Mouse (Mus musculus): ENCODE measurements around the gene Mrm3. TPM values are rescaled to one million over a fixed set of nuclear protein-coding genes. Genes with fewer than 3 reads are reported as not detected.

The Mrm3 gene
- polyA plus RNA-seq, 1 experiment from 2014 or later: 21.6 TPM

DNA sequence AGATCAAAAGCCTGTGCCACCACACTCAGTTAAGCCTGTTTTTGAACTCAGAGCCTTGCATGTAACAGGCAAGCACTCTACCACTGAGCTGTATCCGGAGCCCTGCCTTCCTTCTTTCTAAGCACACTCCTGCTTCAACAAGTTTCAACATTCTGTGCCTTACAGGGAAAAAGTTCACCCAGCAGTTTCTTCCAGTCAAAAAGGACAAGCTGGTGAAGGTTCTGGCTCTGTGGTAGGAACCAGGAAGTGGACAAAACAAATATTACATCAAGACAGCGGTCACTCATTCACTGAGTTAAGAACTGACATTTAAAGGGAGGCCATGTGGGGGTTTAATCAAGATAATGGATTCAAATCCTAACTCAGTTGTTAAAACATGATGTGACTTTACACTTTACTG is 28.5 kb upstream of the Mrm3 start:
- H3K4me2 ChIP-seq (ENCODE audit: low read length): no peak overlapping the region
- H3K27me3 ChIP-seq (replicated peaks; ENCODE audit: control insufficient read depth, insufficient read depth, low read length): no peaks in the 10 kb centered on the region
- no peak overlapping the region for H3K27ac ChIP-seq (ENCODE audit: low read depth, low read length)
- ATAC-seq: no peak
- H3K9ac ChIP-seq (ENCODE audit: low read length): no peak overlapping the region
- DNase-seq (ENCODE audit: low spot score): no peak
- no peak overlapping the region for H3K4me3 ChIP-seq (ENCODE audit: low read depth, low read length)
- H3K4me1 ChIP-seq (ENCODE audit: control insufficient read depth, insufficient read depth, low read length): peaks cover 5% of the 10 kb centered on the region; the same call in 1 of the 2 replicates
- no peaks in the 10 kb centered on the region for H3K9me3 ChIP-seq (replicated peaks; ENCODE audit: control insufficient read depth, low read length)
- H3K36me3 ChIP-seq (ENCODE audit: control insufficient read depth, insufficient read depth, low read length): peaks cover 33% of the 10 kb centered on the region
- WGBS: 94% methylated on average over 2 of the region's 2 CpGs

DNA sequence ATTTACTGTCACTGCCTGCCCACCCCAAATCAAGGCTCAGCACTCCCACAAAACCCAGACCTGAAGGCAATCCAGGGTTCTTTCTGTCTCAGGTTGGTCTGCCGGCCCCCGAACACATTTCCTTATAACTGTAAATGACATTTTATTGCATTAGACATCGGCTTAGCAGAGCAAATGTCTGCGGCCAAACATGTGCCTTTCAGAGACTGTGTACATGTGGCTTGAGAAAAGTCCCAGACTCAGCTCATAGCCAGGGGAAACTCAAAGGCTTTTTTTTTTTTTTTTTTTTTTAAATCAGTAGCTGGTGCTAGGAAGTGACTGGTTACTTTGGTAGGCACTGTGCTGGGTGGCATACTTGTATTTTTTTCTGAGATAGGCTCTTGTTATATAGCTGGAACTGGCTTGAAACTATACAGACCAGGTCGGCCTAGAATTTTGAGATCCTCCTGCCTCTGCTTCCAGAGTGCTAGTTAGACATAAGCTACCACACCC is 27.4 kb upstream of the Mrm3 start:
- no peaks in the 10 kb centered on the region for H3K27me3 ChIP-seq (replicated peaks; ENCODE audit: control insufficient read depth, insufficient read depth, low read length)
- H3K36me3 ChIP-seq (ENCODE audit: control insufficient read depth, insufficient read depth, low read length): peaks cover 29% of the 10 kb centered on the region
- H3K27ac ChIP-seq (ENCODE audit: low read depth, low read length): no peak overlapping the region
- ATAC-seq: no peak
- WGBS: 90% methylated on average over 5 of the region's 5 CpGs
- H3K4me1 ChIP-seq (ENCODE audit: control insufficient read depth, insufficient read depth, low read length): peaks cover 5% of the 10 kb centered on the region; the same call in 1 of the 2 replicates
- no peak overlapping the region; the same call in 1 of the 2 replicates for H3K9ac ChIP-seq (ENCODE audit: low read length)
- 0 out of 2 replicates have a peak overlapping the region, but pooled peaks have one; percentile 87 for H3K4me3 ChIP-seq (ENCODE audit: low read depth, low read length)
- no peak for DNase-seq (ENCODE audit: low spot score)
- H3K9me3 ChIP-seq (replicated peaks; ENCODE audit: control insufficient read depth, low read length): no peaks in the 10 kb centered on the region
- peak overlapping the region; percentile 78 for H3K4me2 ChIP-seq (ENCODE audit: low read length)

DNA sequence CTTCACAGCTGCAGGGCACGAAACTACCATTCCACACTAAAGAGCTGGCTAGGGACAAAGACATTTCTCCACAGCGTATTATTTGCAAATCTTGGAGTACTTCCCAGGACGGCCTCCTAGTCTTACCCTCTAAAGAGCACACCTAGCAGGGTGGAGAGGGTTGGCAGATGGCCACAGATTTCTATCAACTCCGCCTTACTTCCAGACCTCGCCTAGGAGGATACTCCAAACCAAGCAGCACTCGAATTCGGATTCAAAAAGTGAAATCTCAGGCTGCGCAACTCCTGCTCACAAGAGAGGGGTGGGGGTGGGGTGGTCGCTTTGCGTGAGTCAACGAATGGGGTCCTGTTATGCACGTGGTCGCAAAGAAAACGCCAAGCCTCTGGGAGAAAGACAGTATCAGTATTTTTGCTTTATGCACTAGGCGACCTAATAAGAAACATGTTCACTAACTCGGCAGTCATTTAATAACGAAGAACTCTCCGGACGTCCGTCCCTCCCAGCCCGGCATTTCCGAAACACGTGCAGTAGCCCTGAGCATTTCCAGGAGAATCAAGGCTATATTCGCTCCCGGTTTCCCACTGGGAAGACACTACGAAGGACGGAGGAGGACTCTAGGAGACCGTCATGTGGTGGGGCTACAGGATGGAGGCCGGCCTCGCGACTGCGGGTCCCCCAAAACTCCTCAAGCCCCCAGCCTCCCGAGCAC is 26.7 kb upstream of the Mrm3 start:
- H3K4me3 ChIP-seq (ENCODE audit: low read depth, low read length): peak overlapping the region; percentile 87
- H3K36me3 ChIP-seq (ENCODE audit: control insufficient read depth, insufficient read depth, low read length): peaks cover 32% of the 10 kb centered on the region
- H3K4me2 ChIP-seq (ENCODE audit: low read length): peak overlapping the region; percentile 78
- peak overlapping the region; percentile 86 for H3K27ac ChIP-seq (ENCODE audit: low read depth, low read length)
- H3K9me3 ChIP-seq (replicated peaks; ENCODE audit: control insufficient read depth, low read length): no peaks in the 10 kb centered on the region
- ATAC-seq: peak; percentile 40
- H3K27me3 ChIP-seq (replicated peaks; ENCODE audit: control insufficient read depth, insufficient read depth, low read length): no peaks in the 10 kb centered on the region
- WGBS: 2% methylated on average over 33 of the region's 33 CpGs
- H3K9ac ChIP-seq (ENCODE audit: low read length): peak overlapping the region; percentile 92
- H3K4me1 ChIP-seq (ENCODE audit: control insufficient read depth, insufficient read depth, low read length): peaks cover 5% of the 10 kb centered on the region; the same call in 1 of the 2 replicates
- peak; percentile 66 for DNase-seq (ENCODE audit: low spot score)

DNA sequence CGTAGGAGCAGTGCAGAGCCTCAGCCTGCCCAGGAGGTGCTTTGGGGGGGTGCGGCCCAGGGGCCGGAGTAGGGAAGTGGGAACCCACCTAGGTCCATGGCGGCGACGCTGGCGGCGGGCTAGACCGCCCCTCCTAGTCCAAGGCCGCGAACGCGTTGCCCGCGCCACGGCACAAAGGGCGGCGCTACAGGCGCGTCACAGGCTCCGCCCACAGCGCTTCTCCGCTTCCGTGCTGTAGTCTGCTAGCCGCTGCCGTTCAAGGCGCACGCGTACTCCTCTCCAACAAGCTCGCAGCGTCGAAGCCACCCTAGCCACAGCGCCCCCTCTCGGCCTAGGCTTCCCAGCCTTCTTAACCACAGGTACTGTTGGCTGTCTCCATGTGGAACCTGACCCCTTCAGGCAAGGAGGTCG is 26.1 kb upstream of the Mrm3 start, which contains the start of the genes Dbil5 and Gemin4:
Gene Dbil5 (plus strand): TSS at position 219 of the 411 bp plus-strand sequence.
Gene Gemin4 (minus strand): TSS at position 275 of the 411 bp plus-strand sequence.
- H3K9ac ChIP-seq (ENCODE audit: low read length): peak within 1 kb of the TSS; percentile 92
- no peaks in the 10 kb centered on the region for H3K9me3 ChIP-seq (replicated peaks; ENCODE audit: control insufficient read depth, low read length)
- H3K36me3 ChIP-seq (ENCODE audit: control insufficient read depth, insufficient read depth, low read length): peaks cover 32% of the 10 kb centered on the region
- H3K4me2 ChIP-seq (ENCODE audit: low read length): peak within 1 kb of the TSS; percentile 78
- ATAC-seq: peak; percentile 99
- H3K4me1 ChIP-seq (ENCODE audit: control insufficient read depth, insufficient read depth, low read length): peaks cover 5% of the 10 kb centered on the region; the same call in 1 of the 2 replicates
- H3K27ac ChIP-seq (ENCODE audit: low read depth, low read length): peak within 1 kb of the TSS; percentile 86
- DNase-seq (ENCODE audit: low spot score): peak; percentile 99
- 0% methylated on average over 35 of the region's 35 CpGs for WGBS
- no peaks in the 10 kb centered on the region for H3K27me3 ChIP-seq (replicated peaks; ENCODE audit: control insufficient read depth, insufficient read depth, low read length)
- H3K4me3 ChIP-seq (ENCODE audit: low read depth, low read length): peak within 1 kb of the TSS; percentile 87

DNA sequence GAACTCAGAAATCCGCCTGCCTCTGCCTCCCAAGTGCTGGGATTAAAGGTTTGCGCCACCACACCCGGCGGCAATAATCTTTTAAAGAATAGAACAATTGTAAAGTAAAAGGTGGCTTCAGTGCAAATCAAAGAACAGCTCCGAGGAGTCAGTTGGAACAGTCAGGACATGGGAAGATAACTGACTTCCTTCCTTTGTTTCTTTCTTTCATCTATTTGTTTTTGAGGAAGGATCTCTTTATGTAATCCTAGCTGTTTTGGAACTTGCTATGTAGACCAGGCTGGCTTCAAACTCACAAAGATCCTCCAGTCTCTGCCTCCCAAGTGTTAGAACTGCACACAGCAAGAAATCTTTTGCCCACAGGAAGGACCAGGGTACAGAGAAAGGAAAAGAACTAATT is 18.9 kb upstream of the Mrm3 start:
- H3K36me3 ChIP-seq (ENCODE audit: control insufficient read depth, insufficient read depth, low read length): peaks cover 50% of the 10 kb centered on the region
- H3K4me1 ChIP-seq (ENCODE audit: control insufficient read depth, insufficient read depth, low read length): no peaks in the 10 kb centered on the region
- H3K27me3 ChIP-seq (replicated peaks; ENCODE audit: control insufficient read depth, insufficient read depth, low read length): no peaks in the 10 kb centered on the region
- H3K9me3 ChIP-seq (replicated peaks; ENCODE audit: control insufficient read depth, low read length): no peaks in the 10 kb centered on the region
- ATAC-seq (no peak), DNase-seq (ENCODE audit: low spot score) (no peak)
- no peak overlapping the region for H3K9ac ChIP-seq (ENCODE audit: low read length)
- no peak overlapping the region for H3K27ac ChIP-seq (ENCODE audit: low read depth, low read length)
- no peak overlapping the region for H3K4me3 ChIP-seq (ENCODE audit: low read depth, low read length)
- no peak overlapping the region for H3K4me2 ChIP-seq (ENCODE audit: low read length)
- WGBS: 94% methylated on average over 5 of the region's 5 CpGs

DNA sequence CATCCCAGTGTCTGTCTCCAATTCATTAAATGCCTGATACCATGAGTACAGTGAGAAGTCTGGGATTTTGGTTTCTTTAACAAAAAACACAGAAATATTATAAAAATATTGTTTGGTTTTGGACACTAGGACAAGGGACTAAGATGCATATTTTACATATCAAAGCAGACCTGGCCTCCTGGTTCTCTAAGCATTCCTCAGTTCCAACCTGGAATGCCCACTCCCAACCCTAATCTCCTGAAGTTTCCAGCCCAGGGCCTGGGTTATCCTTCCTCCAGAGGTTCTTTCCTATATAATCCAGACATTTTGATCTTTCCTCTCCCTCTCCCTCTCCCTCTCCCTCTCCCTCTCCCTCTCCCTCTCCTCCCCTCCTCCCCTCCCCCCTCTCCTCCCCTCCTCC is 18.5 kb upstream of the Mrm3 start:
- H3K9me3 ChIP-seq (replicated peaks; ENCODE audit: control insufficient read depth, low read length): no peaks in the 10 kb centered on the region
- no peaks in the 10 kb centered on the region for H3K27me3 ChIP-seq (replicated peaks; ENCODE audit: control insufficient read depth, insufficient read depth, low read length)
- H3K9ac ChIP-seq (ENCODE audit: low read length): no peak overlapping the region
- no peak overlapping the region for H3K4me3 ChIP-seq (ENCODE audit: low read depth, low read length)
- H3K4me2 ChIP-seq (ENCODE audit: low read length): no peak overlapping the region
- ATAC-seq: no peak
- H3K4me1 ChIP-seq (ENCODE audit: control insufficient read depth, insufficient read depth, low read length): no peaks in the 10 kb centered on the region
- no peak overlapping the region for H3K27ac ChIP-seq (ENCODE audit: low read depth, low read length)
- peaks cover 50% of the 10 kb centered on the region for H3K36me3 ChIP-seq (ENCODE audit: control insufficient read depth, insufficient read depth, low read length)
- no peak for DNase-seq (ENCODE audit: low spot score)

DNA sequence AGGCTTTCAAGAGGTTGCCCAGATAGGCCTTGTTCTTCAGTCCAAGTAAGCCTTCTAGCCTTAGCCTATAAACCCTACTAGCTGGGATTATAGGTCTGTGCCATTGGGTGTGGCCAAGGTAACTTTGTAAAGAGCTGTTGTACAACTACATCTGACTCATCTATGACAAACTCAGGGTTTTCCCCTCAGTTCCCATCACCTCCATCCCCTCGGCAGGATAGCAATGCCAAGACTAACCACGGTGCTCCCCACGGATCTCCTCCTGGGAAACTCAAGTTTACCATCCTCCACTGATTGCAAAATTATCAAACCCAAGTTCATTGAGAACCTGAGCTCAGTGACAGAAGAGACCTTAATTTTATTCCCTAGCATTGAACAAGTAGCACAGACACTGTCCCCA is 7.4 kb upstream of the Mrm3 start:
- Histone ChIP-seq H3K36me3 (ENCODE audit: control insufficient read depth, insufficient read depth, low read length) (peaks cover 62% of the 10 kb centered on the region), H3K27me3 (replicated peaks; ENCODE audit: control insufficient read depth, insufficient read depth, low read length) (no peaks in the 10 kb centered on the region), H3K4me2 (ENCODE audit: low read length) (no peak overlapping the region), H3K9me3 (replicated peaks; ENCODE audit: control insufficient read depth, low read length) (no peaks in the 10 kb centered on the region), H3K9ac (ENCODE audit: low read length) (no peak overlapping the region), H3K4me1 (ENCODE audit: control insufficient read depth, insufficient read depth, low read length) (no peaks in the 10 kb centered on the region), H3K27ac (ENCODE audit: low read depth, low read length) (no peak overlapping the region), H3K4me3 (ENCODE audit: low read depth, low read length) (no peak overlapping the region)
- whole genome bisulfite sequencing: 98% methylated on average over 3 of the region's 3 CpGs
- DNase-seq (ENCODE audit: low spot score) (no peak), ATAC-seq (no peak)

DNA sequence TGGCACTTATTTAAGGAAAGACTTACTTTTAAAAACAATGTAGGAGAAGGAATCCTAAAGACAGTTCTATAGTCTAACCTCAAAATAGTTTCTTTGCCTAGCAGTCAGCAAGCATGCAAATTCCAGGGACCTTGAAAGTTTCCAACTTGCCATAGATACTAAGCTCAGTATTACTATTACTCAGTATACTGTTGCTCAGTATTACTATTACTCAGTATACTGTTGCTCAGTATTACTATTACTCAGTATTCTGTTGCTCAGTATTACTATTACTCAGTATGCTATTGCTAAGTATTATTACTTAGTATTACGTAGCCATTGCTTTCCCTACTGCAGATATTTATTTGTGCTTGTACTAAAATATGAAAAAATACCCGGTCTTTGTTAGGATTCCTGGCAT is 3.8 kb upstream of the Mrm3 start:
- no peaks in the 10 kb centered on the region for H3K9me3 ChIP-seq (replicated peaks; ENCODE audit: control insufficient read depth, low read length)
- H3K27ac ChIP-seq (ENCODE audit: low read depth, low read length): no peak overlapping the region
- 97% methylated on average over 2 of the region's 2 CpGs for WGBS
- ATAC-seq (no peak), DNase-seq (ENCODE audit: low spot score) (no peak)
- H3K4me2 ChIP-seq (ENCODE audit: low read length): no peak overlapping the region
- no peak overlapping the region for H3K4me3 ChIP-seq (ENCODE audit: low read depth, low read length)
- no peaks in the 10 kb centered on the region for H3K27me3 ChIP-seq (replicated peaks; ENCODE audit: control insufficient read depth, insufficient read depth, low read length)
- peaks cover 8% of the 10 kb centered on the region for H3K4me1 ChIP-seq (ENCODE audit: control insufficient read depth, insufficient read depth, low read length)
- H3K9ac ChIP-seq (ENCODE audit: low read length): no peak overlapping the region
- H3K36me3 ChIP-seq (ENCODE audit: control insufficient read depth, insufficient read depth, low read length): peaks cover 33% of the 10 kb centered on the region

Measured in forebrain, embryonic 14.5 days (tissue).